Comparison of ENCODE assay signal across 12 mouse cellular contexts in genomic region chr2:165056377-165057085, GRCm38 (mm10). TPM values are rescaled to one million over a fixed set of nuclear protein-coding genes. Genes with fewer than 3 reads are reported as not detected.
DNase-seq lines count a peak whose midpoint lies in the region; ATAC-seq and TF ChIP-seq lines count a peak whose summit lies in the region.
"Had no signal": no experiment of that assay in that cellular context is flagged by ENCODE, and none has a peak within 500 bp of the region (broad histone marks: within the 10 kb centered on the region; RNA-seq: fewer than 3 reads in every experiment).

No protein-coding gene starts in this region.

- H3K9ac ChIP-seq in kidney, embryonic 15.5 days = no peak overlapping the region
- H3K9ac ChIP-seq in intestine, embryonic 14.5 days (ENCODE audit: low read length) = no peak overlapping the region
- H3K9ac ChIP-seq in neural tube, embryonic 13.5 days = no peak overlapping the region
- no peak overlapping the region for H3K9ac ChIP-seq in forebrain, postnatal 0 days
- H3K9ac ChIP-seq: forebrain, embryonic 15.5 days had no signal

- H3K4me3 ChIP-seq in kidney, embryonic 15.5 days (replicated peaks) = peak overlapping the region; percentile 41
- H3K4me3 ChIP-seq in brown adipose tissue, adult 24 weeks (ENCODE audit: insufficient read depth, low read depth, low read length) = peak overlapping the region; percentile 53
- H3K4me3 ChIP-seq in intestine, embryonic 14.5 days (ENCODE audit: low read depth, low read length) = peak overlapping the region; percentile 35; the same call in 1 of the 2 replicates
- peak overlapping the region; percentile 20 for H3K4me3 ChIP-seq in neural tube, embryonic 13.5 days
- no peak overlapping the region for H3K4me3 ChIP-seq in forebrain, postnatal 0 days (ENCODE audit: low read depth, low read length)

- no peaks in the 10 kb centered on the region for H3K9me3 ChIP-seq in kidney, embryonic 15.5 days (replicated peaks)
- no peaks in the 10 kb centered on the region for H3K9me3 ChIP-seq in intestine, embryonic 14.5 days (ENCODE audit: control insufficient read depth, low read length)
- no peaks in the 10 kb centered on the region for H3K9me3 ChIP-seq in neural tube, embryonic 13.5 days
- H3K9me3 ChIP-seq in forebrain, postnatal 0 days (ENCODE audit: low read length) = no peaks in the 10 kb centered on the region
- H3K9me3 ChIP-seq: forebrain, embryonic 15.5 days had no signal

- H3K27me3 ChIP-seq in kidney, embryonic 15.5 days = peaks cover 13% of the 10 kb centered on the region
- H3K27me3 ChIP-seq in intestine, embryonic 14.5 days (replicated peaks; ENCODE audit: control insufficient read depth, insufficient read depth, low read length) = no peaks in the 10 kb centered on the region
- H3K27me3 ChIP-seq in neural tube, embryonic 13.5 days = peaks cover 14% of the 10 kb centered on the region
- H3K27me3 ChIP-seq in forebrain, postnatal 0 days (ENCODE audit: insufficient read depth, low read length) = no peaks in the 10 kb centered on the region; the same call in none of the 2 replicates

- H3K27ac ChIP-seq in kidney, embryonic 15.5 days = no peak overlapping the region
- no peak overlapping the region for H3K27ac ChIP-seq in brown adipose tissue, adult 24 weeks (replicated peaks; ENCODE audit: low read depth, low read length)
- H3K27ac ChIP-seq in intestine, embryonic 14.5 days (ENCODE audit: low read depth) = no peak overlapping the region
- H3K27ac ChIP-seq in neural tube, embryonic 13.5 days (replicated peaks) = no peak overlapping the region
- H3K27ac ChIP-seq in forebrain, postnatal 0 days (ENCODE audit: low read depth, low read length) = no peak overlapping the region
- H3K27ac ChIP-seq: forebrain, embryonic 15.5 days had no signal

- H3K4me2 ChIP-seq in kidney, embryonic 15.5 days = peak overlapping the region; percentile 67
- peak overlapping the region; percentile 55 for H3K4me2 ChIP-seq in intestine, embryonic 14.5 days (ENCODE audit: low read length)
- peak overlapping the region; percentile 39 for H3K4me2 ChIP-seq in neural tube, embryonic 13.5 days
- H3K4me2 ChIP-seq in forebrain, postnatal 0 days (ENCODE audit: low read depth) = no peak overlapping the region

- DNase-seq in kidney, postnatal 10 days = no peak
- no peak for DNase-seq in intestine, embryonic 14.5 days (ENCODE audit: low spot score)
- DNase-seq in right cerebral cortex, postnatal 14 days = no peak
- DNase-seq in forebrain, postnatal 0 days = no peak
- DNase-seq: thymus, postnatal 4 days had no signal

- WGBS in kidney, embryonic 15.5 days = 81% methylated on average over 14 of the region's 14 CpGs
- 76% methylated on average over 14 of the region's 14 CpGs for WGBS in intestine, embryonic 14.5 days
- 83% methylated on average over 14 of the region's 14 CpGs for WGBS in neural tube, embryonic 13.5 days
- WGBS in forebrain, postnatal 0 days = 78% methylated on average over 14 of the region's 14 CpGs

- no peaks in the 10 kb centered on the region for H3K36me3 ChIP-seq in kidney, embryonic 15.5 days
- H3K36me3 ChIP-seq in intestine, embryonic 14.5 days (ENCODE audit: control insufficient read depth, insufficient read depth, low read length) = no peaks in the 10 kb centered on the region
- no peaks in the 10 kb centered on the region for H3K36me3 ChIP-seq in neural tube, embryonic 13.5 days
- H3K36me3 ChIP-seq in forebrain, postnatal 0 days (ENCODE audit: insufficient read depth) = no peaks in the 10 kb centered on the region
- H3K36me3 ChIP-seq: forebrain, embryonic 15.5 days; G1E had no signal

- H3K4me1 ChIP-seq in kidney, embryonic 15.5 days = peaks cover 18% of the 10 kb centered on the region
- H3K4me1 ChIP-seq in brown adipose tissue, adult 24 weeks (ENCODE audit: control insufficient read depth, insufficient read depth, insufficient read length, low read length) = no peaks in the 10 kb centered on the region
- H3K4me1 ChIP-seq in intestine, embryonic 14.5 days (replicated peaks; ENCODE audit: control insufficient read depth, insufficient read depth, low read length) = peaks cover 17% of the 10 kb centered on the region
- H3K4me1 ChIP-seq in neural tube, embryonic 13.5 days (replicated peaks) = peaks cover 13% of the 10 kb centered on the region; the same call in 1 of the 2 replicates
- 0 out of 2 replicates have a peak, but pooled peaks cover 3% of the 10 kb centered on the region for H3K4me1 ChIP-seq in forebrain, postnatal 0 days (ENCODE audit: insufficient read depth)

- no peak for ATAC-seq in kidney, embryonic 15.5 days (replicated peaks; ENCODE audit: low FRiP score)
- no peak for ATAC-seq in intestine, embryonic 14.5 days (replicated peaks; ENCODE audit: low FRiP score, low TSS enrichment, low read depth)
- ATAC-seq in neural tube, embryonic 13.5 days (ENCODE audit: low read depth) = no peak
- no peak for ATAC-seq in granulocyte monocyte progenitor cell, adult 5-6 weeks (replicated peaks; ENCODE audit: poor library complexity, severe bottlenecking)
- ATAC-seq in forebrain, postnatal 0 days = no peak
- ATAC-seq: forebrain, embryonic 15.5 days had no signal

- TF ChIP-seq CTCF in forebrain, postnatal 0 days (IDR thresholded peaks at IDR 0.05; ENCODE audit: low read depth) = no peak

RNA-seq across cellular contexts. Expression of gene Cd40, which starts 1.1 kb away (rescaled TPM):
- polyA plus RNA-seq in kidney, embryonic 15.5 days (2015; fragmentation: Nextera tagmentation; extraction: Ambion mirVana) = 7.4 and 8.4 TPM in 2 replicates
- polyA plus RNA-seq in brown adipose tissue, adult 24 weeks (2012; ENCODE audit: insufficient read depth, insufficient read length, missing spikeins) = 1.2 and 2.2 TPM in 2 replicates
- polyA plus RNA-seq in intestine, embryonic 14.5 days (2014; fragmentation: Nextera tagmentation; extraction: Ambion mirVana) = 12.5 and 12.8 TPM in 2 replicates
- 7.2 and 8.3 TPM in 2 replicates for polyA plus RNA-seq in neural tube, embryonic 13.5 days (2015; fragmentation: Nextera tagmentation; extraction: Ambion mirVana)
- total RNA-seq in granulocyte monocyte progenitor cell, adult 5-6 weeks (2014; fragmentation: Nextera tagmentation) = not detected in 2 replicates
- not detected in 2 replicates for total RNA-seq in granulocyte monocyte progenitor cell, adult 5-6 weeks (2017)
- 5.0 TPM in 2 replicates for total RNA-seq in forebrain, postnatal 0 days (2014; rRNA removed)
- polyA plus RNA-seq in forebrain, postnatal 0 days (2015; fragmentation: Nextera tagmentation; extraction: Ambion mirVana) = 4.7 and 7.0 TPM in 2 replicates
- polyA plus RNA-seq: G1E had no signal

RNA-seq across cellular contexts. Expression of gene Ncoa5, which starts 21.9 kb away (rescaled TPM):
- 73.5 and 79.6 TPM in 2 replicates for polyA plus RNA-seq in kidney, embryonic 15.5 days (2015; fragmentation: Nextera tagmentation; extraction: Ambion mirVana)
- 7.5 TPM in 2 replicates for polyA plus RNA-seq in brown adipose tissue, adult 24 weeks (2012; ENCODE audit: insufficient read depth, insufficient read length, missing spikeins)
- 57.0 and 58.5 TPM in 2 replicates for polyA plus RNA-seq in intestine, embryonic 14.5 days (2014; fragmentation: Nextera tagmentation; extraction: Ambion mirVana)
- polyA plus RNA-seq in neural tube, embryonic 13.5 days (2015; fragmentation: Nextera tagmentation; extraction: Ambion mirVana) = 97.3 and 111 TPM in 2 replicates
- 31.9 and 38.5 TPM in 2 replicates for total RNA-seq in granulocyte monocyte progenitor cell, adult 5-6 weeks (2014; fragmentation: Nextera tagmentation)
- total RNA-seq in granulocyte monocyte progenitor cell, adult 5-6 weeks (2017) = 35.0 and 38.3 TPM in 2 replicates
- total RNA-seq in forebrain, postnatal 0 days (2014; rRNA removed) = 81.8 and 96.3 TPM in 2 replicates
- 49.2 and 64.4 TPM in 2 replicates for polyA plus RNA-seq in forebrain, postnatal 0 days (2015; fragmentation: Nextera tagmentation; extraction: Ambion mirVana)

RNA-seq across cellular contexts. Expression of gene 1700025C18Rik, which starts 34.0 kb away (rescaled TPM):
- not detected in 2 replicates for polyA plus RNA-seq in kidney, embryonic 15.5 days (2015; fragmentation: Nextera tagmentation; extraction: Ambion mirVana)
- polyA plus RNA-seq in brown adipose tissue, adult 24 weeks (2012; ENCODE audit: insufficient read depth, insufficient read length, missing spikeins) = not detected in 2 replicates
- not detected in 2 replicates for polyA plus RNA-seq in intestine, embryonic 14.5 days (2014; fragmentation: Nextera tagmentation; extraction: Ambion mirVana)
- not detected in 2 replicates for polyA plus RNA-seq in neural tube, embryonic 13.5 days (2015; fragmentation: Nextera tagmentation; extraction: Ambion mirVana)
- not detected in 2 replicates for total RNA-seq in granulocyte monocyte progenitor cell, adult 5-6 weeks (2014; fragmentation: Nextera tagmentation)
- total RNA-seq in granulocyte monocyte progenitor cell, adult 5-6 weeks (2017) = not detected in 2 replicates
- total RNA-seq in forebrain, postnatal 0 days (2014; rRNA removed) = not detected in 2 replicates
- polyA plus RNA-seq in forebrain, postnatal 0 days (2015; fragmentation: Nextera tagmentation; extraction: Ambion mirVana) = not detected in 2 replicates
- total RNA-seq: G1E; layer of hippocampus, postnatal 10 days had no signal
- polyA plus RNA-seq: forebrain, embryonic 15.5 days; G1E had no signal
